Mouse (Mus musculus) hindbrain, embryonic 14.5 days (tissue): ENCODE results near the gene Mob4. TPM values are rescaled to one million over a fixed set of nuclear protein-coding genes. Genes with fewer than 3 reads are reported as not detected.

ENCODE experiments used
- ATAC-seq: fragments of 200-750 bp; cut with Nextera tagmentation; 2 replicates; pipeline ENCODE4 v1.8.0; 2017; ENCODE audit warnings: moderate number of reproducible peaks, mild to moderate bottlenecking, moderate TSS enrichment, moderate library complexity; ENCODE audit not compliant: low FRiP score
- DNase-seq: peaks from one replicate; pipeline ENCODE4 v3.0.0-alpha.2; 2015; ENCODE audit warnings: low spot score
- H3K27ac ChIP-seq: fragments of 300-500 bp; sonication (generic); 2 replicates; pipeline ENCODE4 v1.5.1; 2014; ENCODE audit warnings: mild to moderate bottlenecking, moderate library complexity
- H3K27me3 ChIP-seq: fragments of 300-500 bp; sonication (generic); 2 replicates; pipeline ENCODE4 v1.6.1; 2014; ENCODE audit warnings: mild to moderate bottlenecking, low read length, mixed read lengths; ENCODE audit not compliant: control insufficient read depth, insufficient read depth
- H3K36me3 ChIP-seq: fragments of 300-500 bp; sonication (generic); replicated peaks from 2 replicates; pipeline ENCODE4 v1.6.1; 2014; ENCODE audit not compliant: control insufficient read depth, insufficient read depth
- H3K4me1 ChIP-seq: fragments of 300-500 bp; sonication (generic); replicated peaks from 2 replicates; pipeline ENCODE4 v1.6.1; 2014; ENCODE audit warnings: antibody characterized with exemption, low read length, mixed read lengths; ENCODE audit not compliant: control insufficient read depth, insufficient read depth
- H3K4me2 ChIP-seq: fragments of 300-500 bp; sonication (generic); replicated peaks from 2 replicates; pipeline ENCODE4 v1.6.1; 2014; ENCODE audit warnings: mild to moderate bottlenecking, moderate library complexity
- H3K4me3 ChIP-seq: fragments of 300-500 bp; sonication (generic); replicated peaks from 2 replicates; pipeline ENCODE4 v1.5.1; 2014; ENCODE audit warnings: mild to moderate bottlenecking, low read length
- H3K9ac ChIP-seq: fragments of 300-500 bp; sonication (generic); 2 replicates; pipeline ENCODE4 v1.6.1; 2014
- H3K9me3 ChIP-seq: fragments of 300-500 bp; sonication (generic); 2 replicates; pipeline ENCODE4 v1.6.1; 2016; ENCODE audit warnings: low read length; ENCODE audit not compliant: control insufficient read depth
- WGBS: fragments of 180-500 bp; shearing (Covaris S2); extraction: QIAGEN DNeasy Blood & Tissue Kit; methylation state at CpG from one replicate; pipeline ENCODE4 v1.1.7; 2014; 5-methylcytosine and 5-hydroxymethylcytosine counted together
- polyA plus RNA-seq: library from polyadenylated mRNA; unstranded; fragments of >200 nt; fragmentation: Nextera tagmentation; extraction: Ambion mirVana; gene quantifications from 2 replicates; pipeline ENCODE4 v1.2.1, GENCODE M21; 2014

Gene Mob4
- polyA plus RNA-seq, 1 experiment from 2014 or later: 177 TPM

DNA sequence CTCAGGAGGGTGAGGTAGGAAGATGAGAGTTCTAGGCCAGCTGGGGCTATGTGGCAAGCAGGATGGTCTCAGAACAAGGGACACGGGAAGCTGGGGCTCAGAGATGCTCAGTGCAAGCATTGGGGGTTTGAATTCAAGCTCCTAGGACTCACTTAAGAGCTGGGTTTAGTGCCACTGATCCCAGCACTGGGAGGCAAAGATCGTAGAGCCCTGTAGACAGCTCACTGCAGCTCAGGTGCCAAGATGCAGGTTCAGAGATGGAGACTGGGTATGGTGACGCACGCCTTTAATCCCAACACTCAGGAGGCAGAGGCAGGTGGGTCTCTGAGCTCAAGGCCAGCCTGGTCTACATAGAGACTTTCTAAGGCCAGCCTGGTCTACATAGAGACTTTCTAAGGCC is 26.3 kb downstream of the Mob4 start:
- WGBS: 99% methylated on average over 4 of the region's 4 CpGs
- no peaks in the 10 kb centered on the region for H3K4me1 ChIP-seq
- no peak for ATAC-seq

DNA sequence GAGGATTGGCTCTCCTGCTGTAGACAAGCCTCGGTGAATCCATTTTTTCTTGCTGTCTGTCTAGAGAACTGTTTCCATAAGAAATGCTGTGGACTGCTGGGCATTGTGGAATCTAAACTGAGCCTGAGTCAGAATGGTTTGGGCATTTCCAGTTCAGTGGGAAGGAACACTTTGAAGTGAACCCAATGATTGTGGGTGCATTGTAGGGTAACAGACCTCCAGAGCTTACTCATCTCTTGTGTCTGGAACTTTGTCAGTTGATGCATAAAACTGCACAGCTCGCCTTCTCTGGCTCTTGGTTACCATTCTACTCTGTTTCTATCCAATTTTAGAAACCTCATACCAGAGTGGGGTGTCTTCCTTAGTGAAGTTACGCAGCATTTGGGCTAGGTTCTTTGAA is 27.2 kb downstream of the Mob4 start:
- ATAC-seq: no peak
- DNase-seq: no peak
- Histone ChIP-seq H3K9me3 (no peaks in the 10 kb centered on the region), H3K4me2 (no peak overlapping the region), H3K9ac (no peak overlapping the region), H3K27me3 (no peaks in the 10 kb centered on the region), H3K4me1 (no peaks in the 10 kb centered on the region), H3K27ac (no peak overlapping the region), H3K4me3 (no peak overlapping the region), H3K36me3 (peaks cover 50% of the 10 kb centered on the region)
- 96% methylated on average over 3 of the region's 3 CpGs for WGBS

More for the DNA sequence above, 26.3 kb downstream of the Mob4 start:
- H3K27me3 ChIP-seq: no peaks in the 10 kb centered on the region
- no peak overlapping the region for H3K4me3 ChIP-seq
- peaks cover 58% of the 10 kb centered on the region for H3K36me3 ChIP-seq
- no peaks in the 10 kb centered on the region for H3K9me3 ChIP-seq
- DNase-seq: no peak
- no peak overlapping the region for H3K4me2 ChIP-seq
- no peak overlapping the region for H3K9ac ChIP-seq
- no peak overlapping the region for H3K27ac ChIP-seq

- Histone ChIP-seq H3K4me3 (no peak overlapping the region), H3K4me1 (no peaks in the 10 kb centered on the region), H3K9ac (no peak overlapping the region), H3K4me2 (no peak overlapping the region), H3K27me3 (no peaks in the 10 kb centered on the region), H3K27ac (no peak overlapping the region), H3K9me3 (no peaks in the 10 kb centered on the region), H3K36me3 (peaks cover 46% of the 10 kb centered on the region)
- 96% methylated on average over 8 of the region's 8 CpGs for WGBS
- no peak for ATAC-seq
- no peak for DNase-seq
These were observed 27.8 kb downstream of the Mob4 start for GRCm38 (mm10) chr1:55158821-55159220.

DNA sequence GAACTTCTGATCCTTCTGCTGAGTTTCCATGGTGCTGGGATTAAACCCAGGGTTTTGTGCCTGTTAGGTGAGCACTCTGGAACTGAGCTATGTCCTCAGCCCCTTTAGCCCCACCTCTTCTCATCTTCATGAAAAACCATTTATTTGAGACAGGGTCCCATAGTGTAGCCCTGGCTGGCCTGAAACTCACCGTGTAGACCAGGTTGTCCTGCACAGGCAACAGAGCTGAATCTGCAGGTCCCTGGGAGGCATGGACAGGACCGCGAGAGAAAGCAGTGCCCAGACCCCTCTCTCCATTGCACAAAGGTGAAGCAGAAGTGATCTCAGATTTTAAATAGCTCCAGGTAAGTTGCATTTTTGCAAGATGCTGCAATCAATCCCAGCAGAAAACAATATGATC is 29.2 kb downstream of the Mob4 start:
- DNase-seq: no peak

DNA sequence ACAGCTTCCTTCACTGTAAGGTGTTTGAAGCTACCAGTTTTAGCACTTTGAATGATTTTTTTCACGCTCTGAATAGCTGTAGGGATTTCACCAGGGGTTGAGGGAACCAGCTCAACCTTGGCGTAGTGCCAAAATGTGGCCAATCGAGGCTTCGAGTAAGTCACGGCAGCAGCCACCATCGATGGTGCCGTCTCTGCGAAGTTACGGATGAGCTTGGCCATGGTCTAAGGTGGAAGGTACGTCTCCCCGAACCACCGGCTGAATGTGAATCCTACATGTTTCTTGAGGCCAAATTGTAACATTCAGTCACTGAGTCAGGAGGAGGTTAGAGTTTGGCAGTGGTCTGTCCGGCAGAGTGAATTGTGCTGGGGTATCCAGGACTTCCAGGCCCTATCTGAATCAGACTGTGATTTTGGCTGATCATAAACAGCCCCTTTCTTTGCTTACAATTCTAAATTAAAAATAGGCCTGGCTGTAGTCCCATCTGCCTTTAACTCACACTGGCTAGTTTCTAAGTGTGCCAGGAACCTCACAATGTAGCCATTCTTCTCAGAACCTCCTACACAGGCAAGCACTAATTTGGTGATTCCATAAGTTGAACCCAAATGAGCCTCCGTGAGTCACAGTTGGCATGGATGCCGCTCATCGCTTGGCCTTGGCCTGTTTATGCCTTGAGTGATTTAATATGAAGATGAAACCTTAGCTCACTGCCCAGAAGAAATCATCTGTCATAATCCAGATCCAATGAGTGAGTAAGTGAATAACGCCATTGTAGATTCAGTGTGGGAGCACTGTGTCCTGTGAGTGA is 30.0 kb downstream of the Mob4 start:
- Histone ChIP-seq H3K27me3 (no peaks in the 10 kb centered on the region), H3K4me1 (no peaks in the 10 kb centered on the region), H3K27ac (peak overlapping the region; percentile 47; the same call in 1 of the 2 replicates), H3K36me3 (peaks cover 24% of the 10 kb centered on the region), H3K4me3 (no peak overlapping the region), H3K9ac (no peak overlapping the region), H3K9me3 (no peaks in the 10 kb centered on the region), H3K4me2 (no peak overlapping the region)
- peak; percentile 29 for DNase-seq
- peak; percentile 65 for ATAC-seq
- WGBS: 78% methylated on average over 17 of the region's 17 CpGs

More for the DNA sequence above, 29.2 kb downstream of the Mob4 start:
- no peaks in the 10 kb centered on the region for H3K27me3 ChIP-seq
- no peak overlapping the region for H3K9ac ChIP-seq
- H3K4me3 ChIP-seq: no peak overlapping the region
- no peaks in the 10 kb centered on the region for H3K9me3 ChIP-seq
- 89% methylated on average over 3 of the region's 3 CpGs for WGBS
- H3K4me1 ChIP-seq: no peaks in the 10 kb centered on the region
- H3K36me3 ChIP-seq: peaks cover 32% of the 10 kb centered on the region
- H3K4me2 ChIP-seq: no peak overlapping the region
- no peak for ATAC-seq
- 0 out of 2 replicates have a peak overlapping the region, but pooled peaks have one; percentile 26 for H3K27ac ChIP-seq

DNA sequence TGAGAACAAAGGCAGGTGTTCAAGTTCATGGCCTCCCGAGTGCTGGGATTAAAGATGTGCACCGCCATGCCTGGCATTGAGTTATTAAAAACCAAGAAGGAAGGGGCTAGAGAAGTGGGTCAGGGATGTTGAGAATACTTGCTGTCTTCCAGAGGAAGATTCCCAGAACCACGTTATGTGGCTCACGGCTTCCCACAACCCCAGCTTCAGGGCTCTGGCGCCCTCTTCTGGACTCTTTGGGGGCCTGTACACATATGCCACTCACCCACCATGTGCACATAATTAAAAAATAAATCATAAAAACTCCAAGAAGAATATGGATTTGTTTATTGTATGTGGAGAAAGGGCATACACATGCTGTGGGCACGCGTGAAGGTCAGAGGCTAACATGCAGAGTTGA is 30.9 kb downstream of the Mob4 start:
- Histone ChIP-seq H3K9me3 (no peaks in the 10 kb centered on the region), H3K4me2 (no peak overlapping the region), H3K4me3 (no peak overlapping the region), H3K27ac (0 out of 2 replicates have a peak overlapping the region, but pooled peaks have one; percentile 47), H3K9ac (no peak overlapping the region), H3K4me1 (no peaks in the 10 kb centered on the region), H3K27me3 (no peaks in the 10 kb centered on the region), H3K36me3 (peaks cover 16% of the 10 kb centered on the region)
- 69% methylated on average over 7 of the region's 7 CpGs for WGBS
- DNase-seq (no peak), ATAC-seq (no peak; the same call in 1 of the 2 replicates)

DNA sequence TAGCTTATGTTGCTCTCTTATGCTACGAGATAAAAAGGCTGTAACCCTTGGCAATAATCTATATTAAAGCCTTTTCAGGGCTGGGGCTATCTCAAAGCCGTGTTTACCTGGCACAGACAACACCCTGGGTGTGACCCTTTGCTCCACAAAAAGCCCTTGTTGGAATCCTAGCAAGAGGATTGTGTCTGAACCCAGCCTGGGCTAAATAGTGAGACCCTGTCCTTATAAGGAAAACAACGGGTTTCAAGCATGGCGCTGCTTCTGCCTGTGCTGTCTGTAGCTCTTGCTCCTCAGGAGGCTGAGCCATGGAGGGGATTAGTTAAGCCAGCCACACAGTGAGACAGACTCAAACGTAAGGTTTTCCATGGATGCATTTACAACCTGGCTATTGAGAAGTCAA is 31.8 kb downstream of the Mob4 start:
- Histone ChIP-seq H3K4me2 (no peak overlapping the region), H3K36me3 (peaks cover 8% of the 10 kb centered on the region), H3K27ac (no peak overlapping the region), H3K9ac (no peak overlapping the region), H3K4me3 (no peak overlapping the region), H3K4me1 (no peaks in the 10 kb centered on the region), H3K27me3 (no peaks in the 10 kb centered on the region), H3K9me3 (no peaks in the 10 kb centered on the region)
- no peak for ATAC-seq
- no peak for DNase-seq
- WGBS: 67% methylated on average over 5 of the region's 5 CpGs

- Histone ChIP-seq H3K4me3 (no peak overlapping the region), H3K9ac (no peak overlapping the region), H3K9me3 (no peaks in the 10 kb centered on the region), H3K27ac (no peak overlapping the region), H3K4me1 (no peaks in the 10 kb centered on the region), H3K36me3 (no peaks in the 10 kb centered on the region; the same call in none of the 2 replicates), H3K27me3 (no peaks in the 10 kb centered on the region), H3K4me2 (no peak overlapping the region)
- WGBS: 68% methylated on average over 5 of the region's 5 CpGs
- DNase-seq (no peak), ATAC-seq (no peak)
These were observed 33.0 kb downstream of the Mob4 start for GRCm38 (mm10) chr1:55164005-55164404.

DNA sequence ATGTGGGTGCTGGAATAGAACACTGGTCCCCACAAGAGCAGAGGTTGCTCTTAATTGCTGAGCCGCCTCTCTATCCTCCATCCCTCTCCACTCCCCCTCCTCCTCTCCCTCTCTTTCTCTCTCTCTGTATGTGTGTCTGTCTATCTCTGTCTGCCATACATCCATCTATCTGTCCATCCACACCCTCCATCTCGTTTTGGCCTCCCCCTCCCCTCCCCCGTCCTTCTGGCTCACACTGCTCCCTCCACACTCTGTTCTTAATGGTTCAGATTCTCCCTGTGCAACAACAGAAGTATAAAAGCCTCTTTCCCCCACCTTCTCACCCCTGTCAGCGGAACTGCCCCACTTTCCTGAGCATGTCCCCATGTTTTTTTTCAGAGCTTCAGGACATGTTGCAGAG is 36.5 kb downstream of the Mob4 start:
- Histone ChIP-seq H3K27ac (no peak overlapping the region), H3K9me3 (no peaks in the 10 kb centered on the region), H3K4me3 (no peak overlapping the region), H3K27me3 (no peaks in the 10 kb centered on the region), H3K4me2 (no peak overlapping the region), H3K4me1 (no peaks in the 10 kb centered on the region), H3K9ac (no peak overlapping the region), H3K36me3 (0 out of 2 replicates have a peak, but pooled peaks cover 3% of the 10 kb centered on the region)
- ATAC-seq: no peak
- DNase-seq: no peak
- 80% methylated on average over 4 of the region's 4 CpGs for WGBS
